Mouse (Mus musculus) naive thymus-derived CD4-positive, alpha-beta T cell, adult 5 months (primary cell): Measurements from ENCODE around the gene Med13. TPM values are rescaled to one million over a fixed set of nuclear protein-coding genes. Genes with fewer than 3 reads are reported as not detected.

ENCODE experiments used
- polyA plus RNA-seq: library from polyadenylated mRNA; unstranded; fragments of 100-300 nt; shearing (Covaris generic); gene quantifications from one replicate; pipeline ENCODE4 v1.2.1, GENCODE M21; 2017

The Med13 gene
- 33.2 TPM for polyA plus RNA-seq

DNA sequence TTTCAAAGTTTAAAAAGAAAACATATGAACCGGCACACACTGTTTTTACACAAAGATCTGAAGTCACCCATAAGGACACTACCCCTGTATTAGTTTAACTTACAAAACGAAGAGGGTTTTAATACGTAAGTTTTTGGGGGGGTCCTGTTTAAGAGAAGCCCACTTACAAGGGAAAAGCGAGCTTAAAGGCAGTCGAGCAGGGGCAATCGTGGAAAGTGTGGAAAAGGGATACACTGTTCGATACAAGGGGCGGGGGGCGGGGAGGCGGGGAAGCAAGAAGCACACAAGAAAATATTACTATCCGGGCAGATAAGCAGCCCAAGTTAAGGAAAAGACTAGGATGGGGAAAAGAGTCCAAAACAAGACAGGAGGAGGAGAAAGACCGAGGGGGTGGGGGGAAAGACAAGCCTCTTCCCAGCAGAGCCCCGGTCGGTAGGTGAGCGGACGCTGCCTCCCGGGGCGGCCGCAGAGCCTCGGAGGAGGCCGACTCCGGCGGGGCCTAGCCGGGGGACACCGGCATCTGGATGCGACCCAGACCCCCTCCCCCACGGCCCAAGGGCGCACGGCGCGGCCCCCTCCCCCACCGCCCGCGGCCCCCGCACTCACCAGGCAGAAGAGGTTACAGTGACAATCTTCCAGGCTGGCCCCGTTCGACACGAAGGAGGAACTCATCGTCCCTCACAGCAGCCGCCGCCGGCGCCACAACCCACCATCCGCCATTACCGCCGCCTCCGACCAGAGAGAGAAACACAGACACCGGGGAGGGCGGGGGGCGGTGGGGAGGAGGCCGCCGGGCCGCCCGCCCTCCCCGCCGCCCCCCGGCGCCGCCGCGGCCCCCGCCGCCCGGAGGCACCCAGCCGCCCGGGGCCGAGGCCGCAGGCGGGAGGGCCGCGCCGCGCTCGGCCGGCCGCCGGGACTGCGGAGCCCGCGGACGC is at the start of gene Med13:
Med13 (minus strand) TSS at position 749 of the 935 bp plus-strand sequence.

DNA sequence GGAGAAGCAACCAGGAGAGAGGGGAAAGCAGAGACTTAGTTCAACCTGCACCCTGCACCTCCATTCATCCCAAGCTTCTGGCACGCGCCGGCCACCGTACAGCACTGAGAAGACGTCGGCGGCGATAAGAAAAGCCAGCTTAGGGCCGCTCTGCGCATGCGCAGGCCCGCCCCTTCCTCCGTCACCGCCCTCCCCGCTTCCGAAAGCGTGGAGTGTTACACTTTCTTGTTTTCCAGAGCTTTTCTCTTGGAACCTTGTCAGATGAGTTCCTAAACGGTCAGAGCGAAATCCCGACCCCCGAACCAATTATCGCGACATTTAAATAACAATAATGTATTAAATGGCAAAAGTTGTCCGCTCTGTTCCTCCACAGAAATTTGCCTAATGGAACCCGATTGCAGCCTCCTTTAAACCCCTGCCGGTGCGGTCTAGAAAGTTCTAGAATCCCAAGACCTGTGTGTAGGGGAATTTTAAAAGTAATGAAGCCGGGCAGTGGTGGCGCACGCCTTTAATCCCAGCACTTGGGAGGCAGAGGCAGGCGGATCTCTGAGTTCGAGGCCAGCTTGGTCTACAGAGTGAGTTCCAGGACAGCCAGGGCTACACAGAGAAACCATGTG is 99.8 kb downstream of the Med13 start, which contains the start of gene Ints2:
Ints2 (minus strand) TSS at position 116 of the 617 bp plus-strand sequence.

Other genes starting within 250 kb of the Med13 start
- gene Brip1, start 156.4 kb downstream of the Med13 start, polyA plus RNA-seq: 1.6 TPM
- 17.9 TPM for gene Ints2, start 100.0 kb downstream of the Med13 start, polyA plus RNA-seq
- gene Rnft1, start 127.1 kb upstream of the Med13 start, polyA plus RNA-seq: 37.2 TPM
- gene Rps6kb1, start 187.2 kb upstream of the Med13 start, polyA plus RNA-seq: 93.4 TPM
- gene Tubd1, start 187.4 kb upstream of the Med13 start, polyA plus RNA-seq: 5.6 TPM